Mouse (Mus musculus) ES-E14 (cell line): ENCODE results near the gene Rpl39.

Experiments used
- CHD2 ChIP-seq: IDR thresholded peaks from 2 replicates; pipeline ENCODE4 v1.6.1; 2014; ENCODE audit warnings: mild to moderate bottlenecking, low read depth, low read length, inconsistent platforms
- HCFC1 ChIP-seq: IDR thresholded peaks from 2 replicates; pipeline ENCODE4 v1.6.1; 2012; ENCODE audit warnings: low read length, inconsistent platforms, borderline replicate concordance; ENCODE audit not compliant: insufficient read depth
- MAFK ChIP-seq: IDR thresholded peaks from 2 replicates; pipeline ENCODE4 v1.6.1; 2014; ENCODE audit warnings: mild to moderate bottlenecking, low read depth, low read length, inconsistent platforms; ENCODE audit not compliant: insufficient read depth
- ZC3H11A ChIP-seq: IDR thresholded peaks from 2 replicates; pipeline ENCODE4 v1.6.1; 2012; ENCODE audit warnings: low read depth, mild to moderate bottlenecking, inconsistent platforms, low read length, borderline replicate concordance
- ZNF384 ChIP-seq: IDR thresholded peaks from 2 replicates; pipeline ENCODE4 v1.6.1; 2012; ENCODE audit warnings: low read depth, low read length, inconsistent platforms

GRCm38 (mm10) chrX:37085665-37086064, 463 bp upstream of the Rpl39 start:
- no peak for TF ChIP-seq CHD2
- TF ChIP-seq HCFC1: no peak
- no peak for TF ChIP-seq MAFK
- TF ChIP-seq ZNF384: no peak
- TF ChIP-seq ZC3H11A: no peak
